Mouse (Mus musculus) heart, embryonic 14.5 days (tissue): ENCODE measurements around the gene Gna15. TPM values are rescaled to one million over a fixed set of nuclear protein-coding genes. Genes with fewer than 3 reads are reported as not detected.

Experiments
- ATAC-seq: fragments of 200-750 bp; cut with Nextera tagmentation; 2 replicates; pipeline ENCODE4 v1.8.0; 2017; ENCODE audit warnings: low read depth, moderate TSS enrichment; ENCODE audit not compliant: insufficient number of reproducible peaks, insufficient read depth, low FRiP score
- H3K27ac ChIP-seq, 2 experiments: fragments of 200-500 bp in 1 of 2; fragments of 300-500 bp in 1 of 2; sonication (generic) in 1 of 2; replicated peaks in 1 of 2; 2 replicates each; pipeline ENCODE4 v1.5.1; 2012 to 2014; ENCODE audit warnings: low read depth in 2 of 2, low read length in 2 of 2, control low read depth in 1 of 2, mild to moderate bottlenecking in 1 of 2, mixed read lengths in 1 of 2; ENCODE audit not compliant: control insufficient read depth in 1 of 2, insufficient read depth in 1 of 2
- H3K27me3 ChIP-seq: fragments of 300-500 bp; sonication (generic); 2 replicates; pipeline ENCODE4 v1.6.1; 2014; ENCODE audit warnings: mild to moderate bottlenecking, low read length, control low read depth; ENCODE audit not compliant: control insufficient read depth, insufficient read depth
- H3K36me3 ChIP-seq: fragments of 300-500 bp; sonication (generic); 2 replicates; pipeline ENCODE4 v1.6.1; 2014; ENCODE audit warnings: mild to moderate bottlenecking, control low read depth, low read length, mixed read lengths; ENCODE audit not compliant: control insufficient read depth, insufficient read depth
- H3K4me1 ChIP-seq, 2 experiments: fragments of 200-500 bp in 1 of 2; fragments of 300-500 bp in 1 of 2; sonication (generic) in 1 of 2; 2 replicates each; pipeline ENCODE4 v1.6.1; 2012 to 2014; ENCODE audit warnings: low read length in 2 of 2, control low read depth in 1 of 2, mixed read lengths in 1 of 2; ENCODE audit not compliant: control insufficient read depth in 2 of 2, insufficient read depth in 2 of 2
- H3K4me2 ChIP-seq: fragments of 300-500 bp; sonication (generic); 2 replicates; pipeline ENCODE4 v1.6.1; 2014; ENCODE audit warnings: mild to moderate bottlenecking, low read length
- H3K4me3 ChIP-seq, 2 experiments: fragments of 200-500 bp in 1 of 2; fragments of 300-500 bp in 1 of 2; sonication (generic) in 1 of 2; 2 replicates each; pipeline ENCODE4 v1.5.1; 2012 to 2014; ENCODE audit warnings: low read length in 2 of 2, mild to moderate bottlenecking in 2 of 2, control low read depth in 1 of 2, low read depth in 1 of 2, moderate library complexity in 1 of 2; ENCODE audit not compliant: control insufficient read depth in 1 of 2, insufficient read depth in 1 of 2
- H3K9ac ChIP-seq: fragments of 300-500 bp; sonication (generic); 2 replicates; pipeline ENCODE4 v1.6.1; 2014; ENCODE audit warnings: mild to moderate bottlenecking, low read length
- H3K9me3 ChIP-seq: fragments of 300-500 bp; sonication (generic); 2 replicates; pipeline ENCODE4 v1.6.1; 2016; ENCODE audit warnings: low read length, control low read depth; ENCODE audit not compliant: control insufficient read depth
- WGBS: fragments of 180-500 bp; shearing (Covaris S2); extraction: QIAGEN DNeasy Blood & Tissue Kit; methylation state at CpG from one replicate; pipeline ENCODE4 v1.1.7; 2014; 5-methylcytosine and 5-hydroxymethylcytosine counted together
- polyA plus RNA-seq: library from polyadenylated mRNA; unstranded; fragments of >200 nt; fragmentation: Nextera tagmentation; extraction: Ambion mirVana; gene quantifications from 2 replicates; pipeline ENCODE4 v1.2.1, GENCODE M21; 2014

Gna15 gene
- polyA plus RNA-seq, 1 experiment from 2014 or later, result 0.89 TPM

DNA sequence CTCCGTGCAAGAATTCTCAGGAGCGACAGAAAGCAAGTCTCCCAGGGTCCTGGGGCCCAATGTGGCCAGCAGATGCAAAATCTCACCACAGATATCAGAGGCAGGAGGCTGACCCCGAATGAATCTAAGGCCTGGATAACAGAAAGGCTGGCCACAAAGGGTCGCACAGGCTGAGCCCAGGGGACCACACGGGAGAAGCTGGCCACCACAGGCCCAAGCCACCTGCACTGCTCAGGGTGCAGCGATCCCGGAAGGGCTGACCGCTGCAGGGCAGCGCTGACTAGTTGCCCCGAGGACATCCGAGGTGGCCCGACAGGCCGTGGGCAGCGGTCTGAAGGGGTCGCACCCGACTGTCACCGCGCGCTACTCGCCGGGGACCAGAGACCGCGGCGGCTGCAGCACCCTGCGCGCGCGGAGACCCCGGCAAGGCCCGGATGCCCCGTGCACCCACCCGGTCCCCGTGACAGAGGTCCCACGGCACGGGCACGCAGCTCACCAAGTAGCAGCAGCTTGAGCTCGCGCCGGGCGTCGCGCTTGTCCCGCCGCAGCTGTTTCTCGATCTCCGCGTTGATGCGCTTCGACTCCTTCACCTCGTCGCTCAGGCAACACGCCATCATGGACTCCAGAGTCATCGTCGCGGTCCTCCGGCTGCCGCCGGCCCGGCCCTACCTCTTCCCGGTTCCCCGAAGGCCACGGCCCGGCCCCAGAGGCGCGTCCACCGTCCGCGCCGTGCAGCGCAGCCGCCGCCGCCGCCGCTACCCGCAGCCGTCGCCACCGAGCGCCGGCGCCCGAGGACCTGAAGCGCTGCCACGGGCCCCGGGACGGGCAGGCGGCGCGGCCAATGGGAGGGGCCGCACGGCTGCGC lies 20.5 kb upstream of the Gna15 start:
- peak overlapping the region; percentile 80 to 97 for H3K4me3 ChIP-seq
- WGBS, result under 1% methylated on average over 91 of the region's 93 CpGs

DNA sequence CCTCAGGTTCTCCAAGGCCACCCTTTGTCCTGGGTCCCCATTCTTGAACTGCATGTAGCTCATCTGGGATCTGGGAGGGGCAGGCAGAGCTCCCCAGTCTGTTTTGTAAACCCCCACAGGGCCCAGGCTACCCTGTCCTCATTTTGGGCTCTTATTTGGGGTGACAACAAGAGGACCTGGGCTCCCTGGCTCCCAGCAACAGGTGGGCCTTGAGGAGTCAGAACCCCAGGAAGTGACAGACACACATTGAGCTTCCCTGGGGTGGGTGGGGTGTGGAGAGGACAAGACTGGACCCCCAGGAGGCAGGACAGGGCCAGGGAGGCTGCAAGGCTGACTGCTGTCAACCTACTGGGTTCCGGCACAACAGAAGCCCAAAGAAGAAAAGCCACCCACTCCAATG lies 19.6 kb upstream of the Gna15 start:
- H3K4me2 ChIP-seq, result peak overlapping the region; percentile 98
- peak overlapping the region; percentile 80 to 97 for H3K4me3 ChIP-seq
- 77% methylated on average over 1 of the region's 1 CpGs for WGBS
- no peaks in the 10 kb centered on the region for H3K27me3 ChIP-seq
- no peak for ATAC-seq
- H3K4me1 ChIP-seq, result peaks cover 20 to 34% of the 10 kb centered on the region in 2 experiments
- peak overlapping the region; percentile 93 for H3K9ac ChIP-seq
- no peak overlapping the region for H3K27ac ChIP-seq
- H3K9me3 ChIP-seq, result no peaks in the 10 kb centered on the region
- H3K36me3 ChIP-seq, result 0 out of 2 replicates have a peak, but pooled peaks cover 4% of the 10 kb centered on the region

More for the DNA sequence above, 20.5 kb upstream of the Gna15 start:
- Histone ChIP-seq H3K9me3 (no peaks in the 10 kb centered on the region), H3K27me3 (no peaks in the 10 kb centered on the region), H3K27ac (peak overlapping the region in 1 of 2 experiments; percentile 75; a peak in 3 of 4 replicates), H3K9ac (peak overlapping the region; percentile 93), H3K4me1 (peaks cover 20 to 34% of the 10 kb centered on the region in 2 experiments), H3K4me2 (peak overlapping the region; percentile 98), H3K36me3 (no peaks in the 10 kb centered on the region)
- no peak for ATAC-seq

DNA sequence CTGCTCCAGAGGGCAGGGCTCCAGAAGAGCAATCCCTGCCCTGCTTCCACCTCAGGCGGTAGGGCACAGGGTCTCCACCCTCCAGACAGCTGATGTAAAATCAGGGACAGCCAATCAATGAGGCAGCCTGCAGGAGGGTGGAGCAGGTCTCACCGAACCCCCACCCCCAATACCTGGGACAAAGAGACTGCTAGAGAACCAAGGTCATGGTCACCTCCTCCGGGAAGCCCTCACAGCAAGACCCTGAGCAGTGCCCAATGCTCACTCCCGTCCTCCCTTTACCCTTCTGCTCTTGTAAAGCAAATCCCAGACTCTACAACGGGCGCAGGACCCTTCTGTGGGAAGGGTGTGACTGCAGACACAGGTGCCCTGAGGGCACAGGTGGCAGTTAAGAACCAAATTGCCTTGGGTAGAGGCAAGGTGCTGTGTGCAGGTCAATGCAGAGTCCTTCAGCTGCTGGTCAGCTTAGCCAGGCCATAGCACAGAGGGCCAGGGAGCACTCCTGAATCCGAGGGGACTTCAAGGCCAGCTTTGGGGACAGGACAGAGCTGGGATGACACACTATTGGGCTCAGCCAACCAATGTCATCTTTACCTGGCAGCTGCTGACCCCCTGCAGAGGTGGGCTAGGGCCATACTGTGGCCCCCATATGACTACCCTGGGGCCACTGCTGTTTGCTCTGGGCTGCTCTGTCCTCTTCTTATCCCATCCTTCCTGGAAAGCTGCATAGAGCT lies 18.9 kb upstream of the Gna15 start:
- Histone ChIP-seq H3K36me3 (0 out of 2 replicates have a peak, but pooled peaks cover 4% of the 10 kb centered on the region), H3K27me3 (no peaks in the 10 kb centered on the region), H3K4me2 (peak overlapping the region; percentile 98), H3K9me3 (no peaks in the 10 kb centered on the region), H3K9ac (peak overlapping the region; percentile 93), H3K4me3 (no peak overlapping the region), H3K27ac (no peak overlapping the region), H3K4me1 (peaks cover 20 to 34% of the 10 kb centered on the region in 2 experiments)
- no peak for ATAC-seq
- WGBS, result 78% methylated on average over 7 of the region's 7 CpGs

DNA sequence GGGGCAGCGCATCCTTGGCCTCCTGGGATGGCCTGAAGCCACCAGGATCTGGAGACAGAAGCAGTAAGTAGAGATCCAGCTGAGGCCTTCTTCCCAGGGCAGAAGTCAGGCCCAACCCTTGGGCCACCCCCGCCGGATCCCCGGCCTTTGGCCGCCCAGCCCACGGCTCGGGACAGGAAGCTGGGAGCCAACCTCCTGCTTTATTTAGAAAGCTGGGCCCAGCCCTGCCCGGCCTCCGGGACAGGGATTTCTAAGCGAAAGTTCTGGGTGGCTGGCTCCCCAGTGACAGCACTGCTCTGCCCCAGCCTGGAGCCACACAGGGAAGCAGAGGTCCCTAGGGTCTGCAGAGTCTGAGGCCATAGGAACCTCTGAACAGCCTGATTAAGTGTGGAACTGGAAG lies 17.8 kb upstream of the Gna15 start:
- H3K4me3 ChIP-seq, result no peak overlapping the region
- no peaks in the 10 kb centered on the region for H3K9me3 ChIP-seq
- H3K27ac ChIP-seq, result peak overlapping the region; percentile 18 to 37; a peak in 1 of 4 replicates
- peak overlapping the region; percentile 35 for H3K4me2 ChIP-seq
- peak overlapping the region; percentile 93 for H3K9ac ChIP-seq
- 41% methylated on average over 10 of the region's 10 CpGs for WGBS
- H3K4me1 ChIP-seq, result peaks cover 20 to 34% of the 10 kb centered on the region in 2 experiments
- 0 out of 2 replicates have a peak, but pooled peaks cover 4% of the 10 kb centered on the region for H3K36me3 ChIP-seq
- ATAC-seq, result no peak
- H3K27me3 ChIP-seq, result no peaks in the 10 kb centered on the region

DNA sequence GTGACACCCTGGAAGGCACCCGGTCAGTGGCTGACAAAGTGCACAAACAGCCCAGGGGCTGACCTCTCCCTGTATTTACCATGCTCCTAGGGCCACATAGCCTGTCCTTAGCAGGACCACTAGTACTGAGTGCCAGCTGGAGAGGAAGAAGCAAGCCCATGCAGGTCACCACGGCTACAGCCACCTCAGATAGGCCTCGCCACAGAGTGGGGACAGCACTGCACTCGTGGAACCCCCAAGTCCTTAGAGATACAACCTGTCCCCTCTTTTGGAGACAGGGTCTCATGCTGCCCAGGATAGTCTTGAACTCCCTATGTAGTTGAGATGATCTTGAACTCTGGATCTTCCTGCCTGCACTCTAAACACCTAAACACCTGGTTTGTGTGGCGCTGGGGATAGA lies 17.3 kb upstream of the Gna15 start:
- peak overlapping the region; percentile 18 to 37; a peak in 1 of 4 replicates for H3K27ac ChIP-seq
- peaks cover 20 to 34% of the 10 kb centered on the region in 2 experiments for H3K4me1 ChIP-seq
- H3K4me3 ChIP-seq, result no peak overlapping the region
- peak overlapping the region; percentile 35; the same call in 1 of the 2 replicates for H3K4me2 ChIP-seq
- H3K9ac ChIP-seq, result peak overlapping the region; percentile 93
- H3K36me3 ChIP-seq, result 0 out of 2 replicates have a peak, but pooled peaks cover 4% of the 10 kb centered on the region
- ATAC-seq, result no peak
- WGBS, result 72% methylated on average over 5 of the region's 5 CpGs
- H3K9me3 ChIP-seq, result no peaks in the 10 kb centered on the region
- no peaks in the 10 kb centered on the region for H3K27me3 ChIP-seq

DNA sequence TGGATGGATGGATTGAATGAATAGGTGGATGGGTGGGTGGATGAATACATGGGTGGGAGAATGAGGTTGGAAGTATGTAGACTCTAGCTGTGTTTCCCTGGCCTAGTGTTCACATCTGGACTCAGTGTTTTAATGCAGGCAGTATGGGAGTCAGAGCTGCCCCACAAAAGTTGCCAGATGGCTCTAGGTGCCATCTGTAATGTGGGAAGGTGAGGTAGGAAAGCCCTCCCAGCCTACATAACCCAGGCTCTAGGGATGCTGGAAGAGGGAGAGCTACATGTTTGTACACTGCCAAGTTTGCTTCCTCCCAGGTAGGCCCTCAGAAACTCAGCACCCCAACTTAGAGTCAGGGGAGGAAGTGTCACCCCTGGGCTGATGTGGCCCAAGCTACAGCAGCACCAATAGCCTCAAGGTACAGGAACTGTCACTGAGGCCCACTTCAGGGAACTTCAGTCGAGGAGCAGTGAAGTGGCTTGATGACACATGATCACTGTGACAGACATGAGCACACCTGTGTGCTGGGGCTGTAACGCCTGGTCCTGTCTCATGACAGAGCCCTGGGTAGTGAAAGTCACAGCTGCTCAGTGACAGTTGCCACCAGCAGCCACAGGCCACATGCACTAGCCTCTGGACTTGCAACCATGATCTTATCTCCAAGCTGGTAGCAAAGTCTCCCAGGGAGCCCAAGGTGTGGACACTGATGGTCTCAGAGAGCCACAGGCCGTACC lies 14.5 kb upstream of the Gna15 start:
- H3K4me1 ChIP-seq, result peaks cover 21 to 25% of the 10 kb centered on the region in 2 experiments
- no peaks in the 10 kb centered on the region for H3K9me3 ChIP-seq
- ATAC-seq, result no peak
- no peak overlapping the region for H3K4me3 ChIP-seq
- 0 out of 2 replicates have a peak, but pooled peaks cover 8% of the 10 kb centered on the region for H3K36me3 ChIP-seq
- no peaks in the 10 kb centered on the region for H3K27me3 ChIP-seq
- H3K4me2 ChIP-seq, result no peak overlapping the region
- H3K9ac ChIP-seq, result 0 out of 2 replicates have a peak overlapping the region, but pooled peaks have one; percentile 8
- H3K27ac ChIP-seq, result no peak overlapping the region
- 58% methylated on average over 3 of the region's 3 CpGs for WGBS

DNA sequence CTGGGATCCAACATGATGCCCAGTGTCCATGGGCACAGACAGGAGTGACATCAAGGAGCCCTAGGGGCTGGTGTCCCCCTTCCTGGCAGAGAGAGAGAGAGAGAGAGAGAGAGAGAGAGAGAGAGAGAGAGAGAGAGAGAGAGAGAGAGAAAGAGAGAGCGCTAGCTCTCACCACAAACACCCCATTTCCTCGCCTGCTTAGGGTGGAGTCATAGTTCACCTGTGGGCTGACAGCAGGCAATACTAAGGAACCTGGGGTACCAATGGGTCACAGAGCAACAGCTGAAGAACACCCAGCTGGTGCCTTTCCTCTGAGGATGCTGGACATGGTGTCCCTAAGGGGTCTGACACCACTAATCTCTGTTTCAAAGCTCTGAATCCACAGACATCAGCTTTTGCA lies 13.4 kb upstream of the Gna15 start:
- ATAC-seq, result no peak
- no peak overlapping the region for H3K27ac ChIP-seq
- no peaks in the 10 kb centered on the region for H3K9me3 ChIP-seq
- H3K9ac ChIP-seq, result no peak overlapping the region
- 92% methylated on average over 2 of the region's 2 CpGs for WGBS
- H3K27me3 ChIP-seq, result no peaks in the 10 kb centered on the region
- peaks cover 17% of the 10 kb centered on the region for H3K36me3 ChIP-seq
- H3K4me1 ChIP-seq, result peaks cover 17 to 21% of the 10 kb centered on the region in 2 experiments
- no peak overlapping the region for H3K4me2 ChIP-seq
- H3K4me3 ChIP-seq, result no peak overlapping the region
